Comparison of ENCODE assay signal across 9 mouse cellular contexts in the genomic region with DNA sequence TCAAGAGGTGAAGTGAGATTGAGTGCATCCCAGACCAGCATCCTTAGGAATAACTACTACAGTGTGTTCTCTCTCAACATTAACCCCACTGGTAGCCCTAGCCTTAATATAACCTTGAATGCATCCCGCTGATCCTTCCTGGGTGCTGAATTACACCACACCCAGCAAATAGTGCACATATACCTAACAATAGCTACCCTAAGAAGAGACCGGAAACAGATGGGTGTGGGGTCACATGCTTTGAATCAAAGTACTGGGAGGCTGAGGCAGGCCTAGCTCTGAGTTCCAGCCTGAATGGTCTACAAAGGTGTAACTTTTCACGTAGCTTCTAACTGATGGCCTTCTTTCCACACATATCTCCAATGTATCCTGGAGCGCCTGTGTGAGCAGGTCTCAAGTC. TPM values are rescaled to one million over a fixed set of nuclear protein-coding genes. Genes with fewer than 3 reads are reported as not detected.
DNase-seq lines count a peak whose midpoint lies in the region; ATAC-seq and TF ChIP-seq lines count a peak whose summit lies in the region.
"Had no signal": no experiment of that assay in that cellular context is flagged by ENCODE, and none has a peak within 500 bp of the region (broad histone marks: within the 10 kb centered on the region; RNA-seq: fewer than 3 reads in every experiment).

No protein-coding gene starts in this region.

- no peak overlapping the region for H3K4me3 ChIP-seq in kidney, adult 2 months (ENCODE audit: insufficient read depth, low read depth, low read length)
- H3K4me3 ChIP-seq in hindbrain, embryonic 13.5 days: peak overlapping the region; percentile 57
- peak overlapping the region; percentile 63 for H3K4me3 ChIP-seq in midbrain, embryonic 13.5 days (replicated peaks)

- no peaks in the 10 kb centered on the region for H3K9me3 ChIP-seq in hindbrain, embryonic 13.5 days
- no peaks in the 10 kb centered on the region for H3K9me3 ChIP-seq in midbrain, embryonic 13.5 days

- no peak for DNase-seq in kidney, adult 2 months
- DNase-seq in kidney, postnatal 36 days: no peak
- DNase-seq in R1 (ENCODE audit: low read depth, low spot score): peak; percentile 88
- DNase-seq in natural killer cell, adult 2 months (ENCODE audit: low spot score in 2 of 2): no peak
- DNase-seq in left cerebral cortex, adult 8-10 months (ENCODE audit: low spot score in 2 of 2): no peak
- DNase-seq in cerebellum, adult 8-10 months: no peak
- DNase-seq: lung, adult 18-20 months had no signal

- H3K27ac ChIP-seq in kidney, adult 2 months (ENCODE audit: insufficient read depth, low read depth, low read length): peak overlapping the region; percentile 99
- peak overlapping the region; percentile 100 for H3K27ac ChIP-seq in hindbrain, embryonic 13.5 days
- H3K27ac ChIP-seq in midbrain, embryonic 13.5 days: peak overlapping the region; percentile 99

- 84% methylated on average over 4 of the region's 4 CpGs for WGBS in kidney, adult 2 months
- WGBS in hindbrain, embryonic 13.5 days: 96% methylated on average over 4 of the region's 4 CpGs
- 97% methylated on average over 4 of the region's 4 CpGs for WGBS in midbrain, embryonic 13.5 days

- TF ChIP-seq POLR2A in kidney, adult 2 months (IDR thresholded peaks at IDR 0.05; ENCODE audit: low read depth, low read length): no peak

- TF ChIP-seq CTCF in kidney, adult 2 months (conservative IDR thresholded peaks at IDR 0.05; ENCODE audit: insufficient read depth, insufficient read length, low read depth, low read length): no peak

- H3K27me3 ChIP-seq in kidney, adult 2 months (replicated peaks; ENCODE audit: control insufficient read depth, insufficient read depth, low read length): no peaks in the 10 kb centered on the region
- H3K27me3 ChIP-seq in hindbrain, embryonic 13.5 days: no peaks in the 10 kb centered on the region
- no peaks in the 10 kb centered on the region for H3K27me3 ChIP-seq in midbrain, embryonic 13.5 days

- peak overlapping the region; percentile 91 for H3K9ac ChIP-seq in hindbrain, embryonic 13.5 days
- peak overlapping the region; percentile 96 for H3K9ac ChIP-seq in midbrain, embryonic 13.5 days (replicated peaks)

- H3K4me2 ChIP-seq in hindbrain, embryonic 13.5 days: peak overlapping the region; percentile 70
- peak overlapping the region; percentile 82 for H3K4me2 ChIP-seq in midbrain, embryonic 13.5 days (replicated peaks)

- H3K4me1 ChIP-seq in kidney, adult 2 months (ENCODE audit: control insufficient read depth, insufficient read depth, low read length): peaks cover 30% of the 10 kb centered on the region
- H3K4me1 ChIP-seq in hindbrain, embryonic 13.5 days (replicated peaks): peaks cover 26% of the 10 kb centered on the region
- H3K4me1 ChIP-seq in midbrain, embryonic 13.5 days (replicated peaks): peaks cover 20% of the 10 kb centered on the region

- H3K36me3 ChIP-seq in kidney, adult 2 months (ENCODE audit: control insufficient read depth, insufficient read depth, low read length): no peaks in the 10 kb centered on the region
- no peaks in the 10 kb centered on the region for H3K36me3 ChIP-seq in hindbrain, embryonic 13.5 days
- H3K36me3 ChIP-seq in midbrain, embryonic 13.5 days: no peaks in the 10 kb centered on the region

- ATAC-seq in hindbrain, embryonic 13.5 days (ENCODE audit: low FRiP score): no peak
- no peak for ATAC-seq in midbrain, embryonic 13.5 days

RNA-seq across cellular contexts. Expression of a gene that starts 37.8 kb away (rescaled TPM):
- 622 and 651 TPM in 2 replicates for polyA plus RNA-seq in kidney, adult 2 months (2012; rRNA removed)
- polyA plus RNA-seq in hindbrain, embryonic 13.5 days (2015; fragmentation: Nextera tagmentation; extraction: Ambion mirVana): 2,123 and 2,193 TPM in 2 replicates
- 2,381 and 2,469 TPM in 2 replicates for polyA plus RNA-seq in midbrain, embryonic 13.5 days (2015; fragmentation: Nextera tagmentation; extraction: Ambion mirVana)
- total RNA-seq in left cerebral cortex, adult 8-10 months (2022): 100 to 1,000 TPM; 407 to 432 (median 416) TPM
